Mouse (Mus musculus) megakaryocyte, embryonic 14.5 days (primary cell): Measurements from ENCODE around the gene Uso1. TPM values are rescaled to one million over a fixed set of nuclear protein-coding genes. Genes with fewer than 3 reads are reported as not detected.
"Not testable (repeated sequence)": the region's sequence is repeated elsewhere in the genome, so short reads cannot be mapped to it uniquely, and the experiment has no call there.

Source experiments
- H3K27me3 ChIP-seq: replicated peaks from 2 replicates; pipeline ENCODE3; 2012; ENCODE audit warnings: inconsistent platforms
- H3K36me3 ChIP-seq: replicated peaks from 2 replicates; pipeline ENCODE3; 2012; ENCODE audit warnings: low read length, inconsistent platforms, mixed read lengths
- H3K4me1 ChIP-seq: 2 replicates; pipeline ENCODE4 v1.6.1; 2012; ENCODE audit warnings: inconsistent platforms
- H3K4me3 ChIP-seq: replicated peaks from 2 replicates; pipeline ENCODE3; 2012; ENCODE audit warnings: moderate library complexity, mild to moderate bottlenecking, inconsistent platforms
- H3K9me3 ChIP-seq: 2 replicates; pipeline ENCODE4 v1.6.1; 2012; ENCODE audit warnings: inconsistent platforms
- FLI1 ChIP-seq: IDR thresholded peaks from 2 replicates; pipeline ENCODE4 v1.6.1; 2012; ENCODE audit warnings: low read length, inconsistent platforms, mixed read lengths
- GATA1 ChIP-seq: IDR thresholded peaks from 3 replicates; pipeline ENCODE4 v1.6.1; 2012; ENCODE audit warnings: mixed read lengths, low read length, inconsistent platforms, borderline replicate concordance
- polyA plus RNA-seq: library from polyadenylated mRNA; stranded (reverse); fragments of >175 nt; gene quantifications from 2 replicates; pipeline ENCODE4 v1.2.3, GENCODE M21; 2012; ENCODE audit warnings: low replicate concordance; ENCODE audit not compliant: insufficient read depth

The Uso1 gene
- polyA plus RNA-seq, 1 experiment, result 24.1 TPM

- Histone ChIP-seq H3K9me3 (0 out of 2 replicates have a peak, but pooled peaks cover under 1% of the 10 kb centered on the region), H3K27me3 (no peaks in the 10 kb centered on the region), H3K4me1 (peaks cover 4% of the 10 kb centered on the region; the same call in 1 of the 2 replicates), H3K36me3 (peaks cover 96% of the 10 kb centered on the region), H3K4me3 (no peak overlapping the region)
- TF ChIP-seq GATA1, result no peak
- no peak for TF ChIP-seq FLI1
Measured at GRCm38 (mm10) chr5:92183071-92183830, 45.5 kb downstream of the Uso1 start.

GRCm38 (mm10) chr5:92188881-92189483 lies 51.2 kb downstream of the Uso1 start:
- 0 out of 2 replicates have a peak, but pooled peaks cover 7% of the 10 kb centered on the region for H3K9me3 ChIP-seq
- TF ChIP-seq FLI1 (no peak), GATA1 (no peak)
- H3K4me1 ChIP-seq, result 0 out of 2 replicates have a peak, but pooled peaks cover 3% of the 10 kb centered on the region
- H3K27me3 ChIP-seq, result no peaks in the 10 kb centered on the region
- peaks cover 98% of the 10 kb centered on the region for H3K36me3 ChIP-seq
- H3K4me3 ChIP-seq, result no peak overlapping the region

- H3K4me1 ChIP-seq, result peaks cover 26% of the 10 kb centered on the region
- not testable (repeated sequence) for H3K9me3 ChIP-seq, H3K4me3 ChIP-seq, H3K27me3 ChIP-seq
- peaks cover 97% of the 10 kb centered on the region for H3K36me3 ChIP-seq
Measured at GRCm38 (mm10) chr5:92195716-92196115, 58.0 kb downstream of the Uso1 start.

GRCm38 (mm10) chr5:92196895-92197811 lies 59.4 kb downstream of the Uso1 start:
- Histone ChIP-seq H3K36me3 (peaks cover 98% of the 10 kb centered on the region), H3K9me3 (no peaks in the 10 kb centered on the region), H3K27me3 (no peaks in the 10 kb centered on the region), H3K4me3 (no peak overlapping the region), H3K4me1 (peaks cover 26% of the 10 kb centered on the region)
- TF ChIP-seq GATA1, result no peak
- no peak for TF ChIP-seq FLI1

- Histone ChIP-seq H3K27me3 (no peaks in the 10 kb centered on the region), H3K4me3 (no peak overlapping the region), H3K36me3 (peaks cover 98% of the 10 kb centered on the region), H3K9me3 (no peaks in the 10 kb centered on the region), H3K4me1 (peaks cover 26% of the 10 kb centered on the region)
- TF ChIP-seq FLI1 (no peak), GATA1 (no peak)
Measured at GRCm38 (mm10) chr5:92198266-92198665, 60.5 kb downstream of the Uso1 start.

GRCm38 (mm10) chr5:92204162-92205036 lies 66.7 kb downstream of the Uso1 start:
- peak overlapping the region; percentile 44 for H3K4me3 ChIP-seq
- TF ChIP-seq FLI1, result no peak
- no peak for TF ChIP-seq GATA1
- H3K4me1 ChIP-seq, result peaks cover 37% of the 10 kb centered on the region
- peaks cover 67% of the 10 kb centered on the region for H3K36me3 ChIP-seq
- H3K27me3 ChIP-seq, result no peaks in the 10 kb centered on the region
- H3K9me3 ChIP-seq, result no peaks in the 10 kb centered on the region

GRCm38 (mm10) chr5:92205184-92205583 lies 67.4 kb downstream of the Uso1 start:
- peaks cover 60% of the 10 kb centered on the region for H3K36me3 ChIP-seq
- no peaks in the 10 kb centered on the region for H3K9me3 ChIP-seq
- peaks cover 2% of the 10 kb centered on the region for H3K27me3 ChIP-seq
- peaks cover 35% of the 10 kb centered on the region for H3K4me1 ChIP-seq
- TF ChIP-seq GATA1 (no peak), FLI1 (no peak)
- H3K4me3 ChIP-seq, result peak overlapping the region; percentile 67

GRCm38 (mm10) chr5:92205706-92206105 lies 68.0 kb downstream of the Uso1 start:
- no peak overlapping the region for H3K4me3 ChIP-seq
- H3K4me1 ChIP-seq, result peaks cover 35% of the 10 kb centered on the region
- H3K36me3 ChIP-seq, result peaks cover 54% of the 10 kb centered on the region
- H3K27me3 ChIP-seq, result peaks cover 5% of the 10 kb centered on the region
- H3K9me3 ChIP-seq, result no peaks in the 10 kb centered on the region
- TF ChIP-seq FLI1, result no peak
- no peak for TF ChIP-seq GATA1

GRCm38 (mm10) chr5:92206121-92206520 lies 68.4 kb downstream of the Uso1 start:
- Histone ChIP-seq H3K36me3 (peaks cover 50% of the 10 kb centered on the region), H3K27me3 (peaks cover 5% of the 10 kb centered on the region), H3K4me1 (peaks cover 35% of the 10 kb centered on the region), H3K9me3 (no peaks in the 10 kb centered on the region), H3K4me3 (no peak overlapping the region)
- no peak for TF ChIP-seq GATA1
- no peak for TF ChIP-seq FLI1
